Mouse (Mus musculus): ENCODE measurements around the gene Nr1h4. TPM values are rescaled to one million over a fixed set of nuclear protein-coding genes. Genes with fewer than 3 reads are reported as not detected.

Nr1h4 gene
- polyA plus RNA-seq, 2 experiments = 0.03 TPM; not detected in 1

DNA sequence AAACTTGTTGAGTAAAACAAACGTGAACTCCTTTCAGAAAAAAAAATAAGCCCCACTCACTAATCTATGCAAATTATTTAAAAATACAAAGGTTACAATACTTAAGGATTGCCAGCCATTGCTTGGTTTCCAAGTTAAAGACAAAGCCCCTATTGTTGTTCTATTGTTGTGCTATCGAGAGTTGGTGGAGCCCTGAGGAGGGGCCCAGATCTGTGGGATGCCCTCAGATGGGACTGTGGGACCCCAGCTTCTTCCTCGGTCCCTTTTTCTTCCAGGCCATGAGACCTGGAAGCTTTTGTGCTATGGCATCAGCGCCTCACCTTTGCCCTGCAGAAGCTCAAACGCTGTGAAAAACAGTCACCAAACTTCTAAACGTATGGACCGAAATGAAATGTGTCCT, 51.7 kb downstream of the Nr1h4 start:
- Histone ChIP-seq H3K27me3 (ENCODE audit: control insufficient read depth, insufficient read depth, low read length) (no peaks in the 10 kb centered on the region), H3K4me1 (ENCODE audit: control insufficient read depth, insufficient read depth, low read length) (no peaks in the 10 kb centered on the region), H3K36me3 (ENCODE audit: control insufficient read depth, insufficient read depth, low read length) (no peaks in the 10 kb centered on the region), H3K4me2 (replicated peaks; ENCODE audit: low read depth, low read length, severe bottlenecking) (no peak overlapping the region), H3K9me3 (ENCODE audit: control insufficient read depth, low read length) (no peaks in the 10 kb centered on the region), H3K9ac (ENCODE audit: low read depth, low read length, severe bottlenecking) (no peak overlapping the region), H3K4me3 (replicated peaks; ENCODE audit: low read length) (no peak overlapping the region), H3K27ac (replicated peaks; ENCODE audit: low read depth, low read length) (no peak overlapping the region)
- WGBS = 64% methylated on average over 7 of the region's 7 CpGs
- no peak for DNase-seq (ENCODE audit: low spot score)
- TF ChIP-seq POLR2A (IDR thresholded peaks at IDR 0.05; ENCODE audit: borderline replicate concordance, extremely low read depth, insufficient read depth, insufficient read length) = no peak
- ATAC-seq (ENCODE audit: low FRiP score, low read depth) = no peak

DNA sequence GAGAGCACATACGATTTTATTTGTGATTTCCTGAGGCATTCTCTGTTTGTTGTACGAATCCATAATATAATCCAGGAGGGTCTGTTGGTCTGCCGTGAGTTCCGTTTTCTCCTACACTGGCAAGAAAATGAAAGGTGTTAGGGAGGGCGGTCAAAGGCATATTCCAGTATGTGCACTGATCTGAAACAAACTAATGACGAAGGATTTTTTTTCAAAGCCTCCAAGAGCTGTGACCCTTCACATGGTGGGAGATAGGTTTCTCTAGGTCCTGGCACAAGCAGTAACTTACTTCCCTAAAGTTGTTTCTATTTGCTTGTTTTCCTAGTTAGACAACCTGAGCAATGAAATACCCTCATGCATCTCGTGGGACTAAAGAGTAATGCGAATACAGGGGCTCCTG, 54.6 kb downstream of the Nr1h4 start:
- no peak for TF ChIP-seq POLR2A (IDR thresholded peaks at IDR 0.05; ENCODE audit: borderline replicate concordance, extremely low read depth, insufficient read depth, insufficient read length)
- WGBS = 78% methylated on average over 8 of the region's 8 CpGs
- H3K4me3 ChIP-seq (replicated peaks; ENCODE audit: low read length) = no peak overlapping the region

DNA sequence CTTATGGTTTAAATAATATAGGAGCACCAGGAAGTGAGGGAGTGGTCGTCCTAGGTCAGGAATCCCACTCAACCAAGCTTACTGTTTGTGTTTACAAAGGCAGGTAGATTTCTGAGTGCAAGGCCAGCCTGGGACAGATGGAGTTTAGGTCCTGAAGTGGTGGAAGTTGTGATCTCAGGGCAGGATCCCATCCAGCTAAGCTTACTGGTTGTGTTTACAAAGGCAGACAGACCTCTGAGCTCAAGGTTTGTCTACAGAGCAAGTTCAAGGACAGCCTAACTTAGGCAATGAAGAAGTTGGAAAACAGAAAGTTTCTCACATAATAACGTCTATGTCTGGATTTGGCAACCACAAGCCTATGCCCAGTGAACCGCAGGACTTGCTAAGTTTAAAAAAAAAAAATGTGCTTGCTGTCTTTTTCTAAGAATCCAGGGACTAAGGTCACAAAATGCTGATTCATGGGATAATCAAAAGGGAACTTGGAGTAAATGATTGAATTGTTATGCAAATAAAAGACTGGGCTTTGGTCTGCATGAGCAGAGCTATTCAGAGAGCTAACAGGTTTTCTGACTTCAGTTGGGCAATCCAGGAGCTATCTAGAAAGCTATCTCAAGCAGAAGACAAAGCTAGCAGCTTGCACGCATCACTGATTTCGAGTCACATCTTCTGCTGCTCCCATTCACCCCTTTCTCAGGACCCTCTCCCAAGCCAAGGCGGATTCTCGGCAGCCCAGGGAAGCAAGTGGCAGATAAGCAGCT, 62.6 kb downstream of the Nr1h4 start:
- no peak for ATAC-seq (ENCODE audit: low FRiP score, low read depth)
- Histone ChIP-seq H3K27ac (replicated peaks; ENCODE audit: low read depth, low read length) (no peak overlapping the region), H3K4me2 (replicated peaks; ENCODE audit: low read depth, low read length, severe bottlenecking) (no peak overlapping the region), H3K4me3 (replicated peaks; ENCODE audit: low read length) (no peak overlapping the region), H3K36me3 (ENCODE audit: control insufficient read depth, insufficient read depth, low read length) (no peaks in the 10 kb centered on the region), H3K4me1 (ENCODE audit: control insufficient read depth, insufficient read depth, low read length) (no peaks in the 10 kb centered on the region), H3K9me3 (ENCODE audit: control insufficient read depth, low read length) (0 out of 2 replicates have a peak, but pooled peaks cover 3% of the 10 kb centered on the region), H3K27me3 (ENCODE audit: control insufficient read depth, insufficient read depth, low read length) (no peaks in the 10 kb centered on the region), H3K9ac (ENCODE audit: low read depth, low read length, severe bottlenecking) (no peak overlapping the region)
- 78% methylated on average over 7 of the region's 7 CpGs for WGBS
- no peak for DNase-seq (ENCODE audit: low spot score)
- no peak for TF ChIP-seq POLR2A (IDR thresholded peaks at IDR 0.05; ENCODE audit: borderline replicate concordance, extremely low read depth, insufficient read depth, insufficient read length)

More for the DNA sequence above, 54.6 kb downstream of the Nr1h4 start:
- no peak overlapping the region for H3K9ac ChIP-seq (ENCODE audit: low read depth, low read length, severe bottlenecking)
- DNase-seq (ENCODE audit: low spot score) (no peak), ATAC-seq (ENCODE audit: low FRiP score, low read depth) (no peak)
- H3K27me3 ChIP-seq (ENCODE audit: control insufficient read depth, insufficient read depth, low read length) = no peaks in the 10 kb centered on the region
- no peaks in the 10 kb centered on the region for H3K9me3 ChIP-seq (ENCODE audit: control insufficient read depth, low read length)
- H3K4me1 ChIP-seq (ENCODE audit: control insufficient read depth, insufficient read depth, low read length) = no peaks in the 10 kb centered on the region
- H3K36me3 ChIP-seq (ENCODE audit: control insufficient read depth, insufficient read depth, low read length) = no peaks in the 10 kb centered on the region
- no peak overlapping the region for H3K27ac ChIP-seq (replicated peaks; ENCODE audit: low read depth, low read length)
- H3K4me2 ChIP-seq (replicated peaks; ENCODE audit: low read depth, low read length, severe bottlenecking) = no peak overlapping the region

DNA sequence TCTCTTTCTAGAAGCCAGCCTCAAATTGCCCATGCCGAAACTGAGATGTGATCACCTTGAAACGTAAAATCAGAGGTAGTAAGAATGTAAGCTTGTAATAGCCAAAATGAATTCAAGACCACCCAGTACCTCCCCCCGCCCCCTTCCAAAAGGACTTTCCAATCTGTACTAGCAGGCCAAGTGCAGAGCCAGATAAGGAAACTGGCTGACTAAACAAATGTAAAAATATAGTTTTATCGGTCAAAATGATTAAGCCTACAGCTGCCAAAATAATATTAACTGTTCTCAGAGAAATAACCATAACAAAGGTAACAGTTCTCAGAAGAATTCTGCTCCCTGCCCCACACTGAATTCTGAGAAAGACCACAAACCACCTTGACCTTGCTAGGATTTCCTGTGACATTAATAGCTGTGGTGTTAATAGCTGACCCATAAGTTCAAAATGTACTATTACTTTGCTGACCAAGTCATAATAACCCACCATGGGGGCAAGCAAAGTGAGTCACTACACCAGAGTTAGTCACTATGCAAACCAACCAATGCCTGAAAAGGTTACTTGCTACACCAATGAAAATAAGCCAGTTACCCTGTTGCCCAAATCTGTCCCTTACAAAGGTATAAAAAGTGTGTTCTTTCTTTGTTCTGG, 68.5 kb downstream of the Nr1h4 start:
- H3K4me2 ChIP-seq (replicated peaks; ENCODE audit: low read depth, low read length, severe bottlenecking) = no peak overlapping the region
- H3K36me3 ChIP-seq (ENCODE audit: control insufficient read depth, insufficient read depth, low read length) = no peaks in the 10 kb centered on the region
- H3K4me3 ChIP-seq (replicated peaks; ENCODE audit: low read length) = no peak overlapping the region
- H3K27me3 ChIP-seq (ENCODE audit: control insufficient read depth, insufficient read depth, low read length) = no peaks in the 10 kb centered on the region
- no peaks in the 10 kb centered on the region for H3K4me1 ChIP-seq (ENCODE audit: control insufficient read depth, insufficient read depth, low read length)
- ATAC-seq (ENCODE audit: low FRiP score, low read depth) (no peak), DNase-seq (ENCODE audit: low spot score) (no peak)
- no peak for TF ChIP-seq POLR2A (IDR thresholded peaks at IDR 0.05; ENCODE audit: borderline replicate concordance, extremely low read depth, insufficient read depth, insufficient read length)
- no peak overlapping the region for H3K27ac ChIP-seq (replicated peaks; ENCODE audit: low read depth, low read length)
- no peaks in the 10 kb centered on the region for H3K9me3 ChIP-seq (ENCODE audit: control insufficient read depth, low read length)
- H3K9ac ChIP-seq (ENCODE audit: low read depth, low read length, severe bottlenecking) = no peak overlapping the region
- 68% methylated on average over 4 of the region's 4 CpGs for WGBS

DNA sequence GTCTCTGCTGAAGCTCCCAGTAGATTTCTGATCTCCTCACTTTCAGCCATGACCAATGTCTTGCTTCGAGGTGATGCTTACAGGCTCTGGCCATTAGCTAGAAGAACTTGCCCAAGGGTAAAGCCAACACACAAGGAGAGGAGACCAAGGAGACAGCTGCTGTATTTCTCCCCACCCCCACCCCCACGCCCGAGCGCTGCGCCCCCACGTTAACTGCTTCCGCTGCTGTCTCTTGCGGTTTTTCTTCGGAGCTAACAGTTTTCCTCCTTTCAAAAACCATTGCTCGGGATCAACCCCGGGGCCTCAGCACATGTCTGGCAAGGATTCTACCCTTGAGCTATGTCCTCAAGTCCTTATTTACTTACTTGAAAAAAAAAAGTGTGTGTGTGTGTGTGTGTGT, 70.5 kb downstream of the Nr1h4 start:
- Histone ChIP-seq H3K9me3 (ENCODE audit: control insufficient read depth, low read length) (no peaks in the 10 kb centered on the region), H3K27me3 (ENCODE audit: control insufficient read depth, insufficient read depth, low read length) (no peaks in the 10 kb centered on the region), H3K9ac (ENCODE audit: low read depth, low read length, severe bottlenecking) (no peak overlapping the region), H3K4me3 (replicated peaks; ENCODE audit: low read length) (no peak overlapping the region), H3K27ac (replicated peaks; ENCODE audit: low read depth, low read length) (no peak overlapping the region), H3K36me3 (ENCODE audit: control insufficient read depth, insufficient read depth, low read length) (no peaks in the 10 kb centered on the region), H3K4me2 (replicated peaks; ENCODE audit: low read depth, low read length, severe bottlenecking) (no peak overlapping the region), H3K4me1 (ENCODE audit: control insufficient read depth, insufficient read depth, low read length) (no peaks in the 10 kb centered on the region)
- ATAC-seq (ENCODE audit: low FRiP score, low read depth) (no peak), DNase-seq (ENCODE audit: low spot score) (no peak)
- WGBS = 84% methylated on average over 11 of the region's 11 CpGs
- no peak for TF ChIP-seq POLR2A (IDR thresholded peaks at IDR 0.05; ENCODE audit: borderline replicate concordance, extremely low read depth, insufficient read depth, insufficient read length)

All from limb, embryonic 14.5 days (tissue).